Mouse (Mus musculus): ENCODE results near the gene Dctn1. TPM values are rescaled to one million over a fixed set of nuclear protein-coding genes. Genes with fewer than 3 reads are reported as not detected.

Dctn1 gene
- polyA plus RNA-seq, 1 experiment from 2014 or later = 90.3 TPM

GRCm38 (mm10) chr6:83246750-83247149 is 81.0 kb downstream of the Dctn1 start:
- H3K4me1 ChIP-seq = peaks cover 14% of the 10 kb centered on the region
- no peak overlapping the region for H3K9ac ChIP-seq
- H3K36me3 ChIP-seq = no peaks in the 10 kb centered on the region
- no peak overlapping the region for H3K27ac ChIP-seq
- H3K9me3 ChIP-seq = no peaks in the 10 kb centered on the region
- ATAC-seq (ENCODE audit: insufficient number of reproducible peaks, low FRiP score, low TSS enrichment, low read depth) = no peak
- WGBS = 91% methylated on average over 4 of the region's 4 CpGs
- H3K27me3 ChIP-seq = no peaks in the 10 kb centered on the region
- no peak overlapping the region for H3K4me2 ChIP-seq
- no peak overlapping the region for H3K4me3 ChIP-seq

DNA sequence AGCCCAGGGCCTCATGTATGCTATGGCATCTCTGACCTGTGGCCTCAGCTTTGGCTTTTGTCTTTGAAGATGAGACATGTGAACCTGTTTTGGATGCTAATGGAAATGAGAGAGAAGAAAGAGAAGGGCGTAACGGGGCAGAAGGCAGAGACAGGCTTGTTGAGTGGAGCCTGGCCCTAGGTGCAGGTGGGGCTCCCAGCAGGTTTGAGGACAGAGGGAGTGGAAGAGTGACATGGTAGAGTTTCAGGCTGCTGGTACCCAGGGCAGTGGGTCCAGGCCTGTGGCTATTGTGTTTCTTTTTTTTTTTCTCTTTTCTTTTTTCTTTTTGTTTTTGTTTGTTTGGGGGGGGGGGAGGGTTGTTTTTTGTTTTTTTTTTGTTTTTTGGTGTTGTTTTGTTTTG is 81.4 kb downstream of the Dctn1 start:
- H3K4me1 ChIP-seq = peaks cover 14% of the 10 kb centered on the region
- no peak overlapping the region for H3K4me3 ChIP-seq
- no peaks in the 10 kb centered on the region for H3K36me3 ChIP-seq
- no peak overlapping the region for H3K27ac ChIP-seq
- no peak overlapping the region for H3K9ac ChIP-seq
- no peak overlapping the region for H3K4me2 ChIP-seq
- 92% methylated on average over 2 of the region's 2 CpGs for WGBS
- no peaks in the 10 kb centered on the region for H3K9me3 ChIP-seq
- ATAC-seq (ENCODE audit: insufficient number of reproducible peaks, low FRiP score, low TSS enrichment, low read depth) = no peak
- H3K27me3 ChIP-seq = no peaks in the 10 kb centered on the region

Other genes with a start within 250 kb of the Dctn1 start
- 1.5 and 2.1 TPM in 2 replicates for gene Sema4f, start 226.2 kb upstream of the Dctn1 start, polyA plus RNA-seq (2015; fragmentation: Nextera tagmentation; extraction: Ambion mirVana)
- gene M1ap, start 219.0 kb upstream of the Dctn1 start, polyA plus RNA-seq (2015; fragmentation: Nextera tagmentation; extraction: Ambion mirVana) = 0.70 and 0.86 TPM in 2 replicates
- 13.1 and 15.7 TPM in 2 replicates for gene Dok1, start 132.4 kb upstream of the Dctn1 start, polyA plus RNA-seq (2015; fragmentation: Nextera tagmentation; extraction: Ambion mirVana)
- 31.2 and 34.9 TPM in 2 replicates for gene Loxl3, start 131.7 kb upstream of the Dctn1 start, polyA plus RNA-seq (2015; fragmentation: Nextera tagmentation; extraction: Ambion mirVana)
- 181 and 186 TPM in 2 replicates for gene Aup1, start 111.4 kb upstream of the Dctn1 start, polyA plus RNA-seq (2015; fragmentation: Nextera tagmentation; extraction: Ambion mirVana)
- 64.6 and 70.6 TPM in 2 replicates for gene Htra2, start 110.6 kb upstream of the Dctn1 start, polyA plus RNA-seq (2015; fragmentation: Nextera tagmentation; extraction: Ambion mirVana)
- gene Dqx1, start 108.1 kb upstream of the Dctn1 start, polyA plus RNA-seq (2015; fragmentation: Nextera tagmentation; extraction: Ambion mirVana) = 0.57 and 1.3 TPM in 2 replicates
- gene Tlx2, start 95.6 kb upstream of the Dctn1 start, polyA plus RNA-seq (2015; fragmentation: Nextera tagmentation; extraction: Ambion mirVana) = not detected in 2 replicates
- 29.2 and 31.9 TPM in 2 replicates for gene Pcgf1, start 88.1 kb upstream of the Dctn1 start, polyA plus RNA-seq (2015; fragmentation: Nextera tagmentation; extraction: Ambion mirVana)
- 0.41 and 0.50 TPM in 2 replicates for gene Lbx2, start 79.6 kb upstream of the Dctn1 start, polyA plus RNA-seq (2015; fragmentation: Nextera tagmentation; extraction: Ambion mirVana)
- 2.0 and 2.5 TPM in 2 replicates for gene Ccdc142, start 64.3 kb upstream of the Dctn1 start, polyA plus RNA-seq (2015; fragmentation: Nextera tagmentation; extraction: Ambion mirVana)
- 2.5 and 3.5 TPM in 2 replicates for gene Gm42688, start 64.3 kb upstream of the Dctn1 start, polyA plus RNA-seq (2015; fragmentation: Nextera tagmentation; extraction: Ambion mirVana)
- 119 and 123 TPM in 2 replicates for gene Mrpl53, start 56.9 kb upstream of the Dctn1 start, polyA plus RNA-seq (2015; fragmentation: Nextera tagmentation; extraction: Ambion mirVana)
- 41.8 and 53.8 TPM in 2 replicates for gene Mogs, start 50.4 kb upstream of the Dctn1 start, polyA plus RNA-seq (2015; fragmentation: Nextera tagmentation; extraction: Ambion mirVana)
- 89.8 and 91.4 TPM in 2 replicates for gene Wbp1, start 44.4 kb upstream of the Dctn1 start, polyA plus RNA-seq (2015; fragmentation: Nextera tagmentation; extraction: Ambion mirVana)
- gene Ino80b, start 40.5 kb upstream of the Dctn1 start, polyA plus RNA-seq (2015; fragmentation: Nextera tagmentation; extraction: Ambion mirVana) = 9.9 and 10.0 TPM in 2 replicates
- 76.7 and 79.5 TPM in 2 replicates for gene Rtkn, start 30.5 kb upstream of the Dctn1 start, polyA plus RNA-seq (2015; fragmentation: Nextera tagmentation; extraction: Ambion mirVana)
- 4.8 and 5.4 TPM in 2 replicates for gene Wdr54, start 9.5 kb upstream of the Dctn1 start, polyA plus RNA-seq (2015; fragmentation: Nextera tagmentation; extraction: Ambion mirVana)
- gene 1700003E16Rik, start 9.5 kb upstream of the Dctn1 start, polyA plus RNA-seq (2015; fragmentation: Nextera tagmentation; extraction: Ambion mirVana) = 3.1 and 3.4 TPM in 2 replicates
- gene Slc4a5, start 53.9 kb downstream of the Dctn1 start, polyA plus RNA-seq (2015; fragmentation: Nextera tagmentation; extraction: Ambion mirVana) = 0.06 and 0.07 TPM in 2 replicates
- gene Mthfd2, start 160.0 kb downstream of the Dctn1 start, polyA plus RNA-seq (2015; fragmentation: Nextera tagmentation; extraction: Ambion mirVana) = 31.1 and 34.0 TPM in 2 replicates
- gene Mob1a, start 160.1 kb downstream of the Dctn1 start, polyA plus RNA-seq (2015; fragmentation: Nextera tagmentation; extraction: Ambion mirVana) = 67.8 and 68.7 TPM in 2 replicates
- gene Bola3, start 183.2 kb downstream of the Dctn1 start, polyA plus RNA-seq (2015; fragmentation: Nextera tagmentation; extraction: Ambion mirVana) = 102 and 104 TPM in 2 replicates